Mouse (Mus musculus) frontal cortex, adult 2 months (tissue): Measurements from ENCODE around the gene Hist1h3c. TPM values are rescaled to one million over a fixed set of nuclear protein-coding genes. Genes with fewer than 3 reads are reported as not detected.
"Not testable (repeated sequence)": the region's sequence is repeated elsewhere in the genome, so short reads cannot be mapped to it uniquely, and the experiment has no call there.

Experiments used
- DNase-seq, 2 experiments: peaks; one replicate each; pipeline ENCODE4 v3.0.0; 2022; ENCODE audit warnings: low spot score in 1 of 2; ENCODE audit errors: extremely low spot score in 1 of 2
- polyA plus RNA-seq: library from polyadenylated mRNA; depleted of rRNA; stranded (reverse); fragments of >200 nt; gene quantifications from 2 replicates; pipeline ENCODE4 v1.2.3, GENCODE M21; 2012; rRNA removed

Gene Hist1h3c
- 0.24 and 0.46 TPM in 2 replicates for polyA plus RNA-seq

DNA sequence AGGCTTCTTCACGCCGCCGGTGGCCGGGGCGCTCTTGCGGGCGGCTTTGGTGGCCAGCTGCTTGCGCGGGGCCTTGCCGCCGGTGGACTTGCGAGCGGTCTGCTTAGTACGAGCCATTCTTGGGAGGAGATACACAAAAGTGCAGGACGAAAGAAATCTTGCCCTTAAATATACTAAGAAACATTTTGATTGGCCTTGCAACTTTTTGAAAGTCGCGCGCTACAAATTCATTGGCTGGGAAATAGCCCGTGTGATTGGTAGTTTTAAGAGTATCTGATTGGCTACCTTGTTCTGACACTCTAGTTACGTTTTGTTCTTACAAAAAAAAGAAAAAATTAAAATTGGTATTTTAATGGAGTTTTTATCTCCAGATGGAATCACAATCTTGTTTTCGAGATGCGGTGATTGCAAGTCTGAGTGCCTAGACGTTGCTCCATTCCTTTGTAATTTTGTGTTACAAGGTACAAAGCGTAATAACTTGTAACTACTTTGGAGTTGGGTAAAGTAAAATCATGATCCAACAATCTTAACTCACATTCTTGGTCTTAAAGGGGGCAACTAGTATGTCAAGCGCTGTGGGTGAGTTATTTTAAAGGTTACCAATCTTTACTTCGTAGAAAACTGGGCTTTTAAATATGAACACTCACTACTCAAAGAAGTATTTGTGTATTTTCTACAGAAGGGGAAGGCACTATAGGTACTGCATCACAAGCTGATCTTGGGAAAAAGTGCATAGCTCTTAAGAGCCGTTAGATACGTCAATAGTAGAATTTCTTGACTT is at the start of gene Hist1h3c:
Hist1h3c (minus strand) TSS at position 222 of the 781 bp plus-strand sequence.
- peak; percentile 75 to 93 for DNase-seq

DNA sequence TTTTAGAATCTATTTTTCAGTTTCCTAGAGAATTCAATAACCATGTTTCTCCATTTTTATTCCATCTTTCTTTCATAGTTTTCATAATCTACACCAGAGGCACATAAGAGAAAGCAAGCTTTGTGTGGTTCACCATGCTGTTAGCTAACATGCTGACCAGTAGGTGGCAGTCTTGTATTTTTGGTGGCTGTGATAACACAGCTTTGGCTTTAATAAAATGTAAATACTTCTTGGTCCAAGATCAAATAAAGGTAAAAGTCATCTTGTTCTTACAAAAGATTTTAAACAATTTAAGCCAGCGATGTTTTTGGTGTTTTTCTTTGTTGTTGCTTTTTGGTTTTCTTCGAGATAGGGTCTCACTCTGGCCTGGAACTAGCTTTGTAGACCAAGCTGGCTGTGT is 47.1 kb upstream of the Hist1h3c start:
- DNase-seq, result peak; percentile 4 to 79

DNA sequence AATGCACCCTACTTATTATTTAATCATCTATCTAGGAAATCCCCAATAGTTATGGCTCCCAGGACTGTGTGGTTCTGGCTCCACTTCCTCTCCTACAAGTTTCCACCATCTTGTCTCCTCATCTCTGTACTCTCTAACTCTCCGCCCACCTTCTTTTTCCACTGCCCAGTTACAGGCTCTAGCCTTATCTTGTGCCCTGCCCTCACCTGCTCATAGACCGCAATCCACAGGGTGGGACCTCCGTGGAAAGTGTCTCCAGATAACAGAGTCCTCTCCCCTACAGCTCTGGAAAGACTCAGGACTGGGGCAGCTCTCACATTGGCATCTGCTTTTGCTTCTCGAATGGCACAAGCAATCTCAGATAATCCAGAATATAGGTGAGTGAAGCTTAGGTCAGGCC is 33.6 kb upstream of the Hist1h3c start:
- no peak for DNase-seq

DNA sequence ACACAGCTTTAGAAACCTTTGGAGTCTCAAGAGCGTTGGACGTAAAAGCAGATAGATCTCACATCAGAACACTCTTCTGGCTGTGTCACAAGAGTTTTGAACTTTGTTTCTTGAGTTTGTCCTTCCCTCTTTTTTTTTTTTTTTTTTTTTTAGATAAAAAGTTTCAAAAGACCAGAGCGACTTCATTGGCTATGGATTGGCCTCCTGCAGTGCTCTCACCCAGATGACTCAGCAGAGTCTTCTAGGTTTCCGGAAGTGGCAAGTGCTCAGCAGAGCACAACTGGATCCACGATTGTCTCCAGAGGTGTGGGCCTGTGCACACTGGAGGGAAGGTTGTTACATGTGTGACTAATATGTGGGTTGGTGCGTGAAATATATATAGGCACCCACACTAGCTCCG is 32.9 kb upstream of the Hist1h3c start:
- no peak for DNase-seq

DNA sequence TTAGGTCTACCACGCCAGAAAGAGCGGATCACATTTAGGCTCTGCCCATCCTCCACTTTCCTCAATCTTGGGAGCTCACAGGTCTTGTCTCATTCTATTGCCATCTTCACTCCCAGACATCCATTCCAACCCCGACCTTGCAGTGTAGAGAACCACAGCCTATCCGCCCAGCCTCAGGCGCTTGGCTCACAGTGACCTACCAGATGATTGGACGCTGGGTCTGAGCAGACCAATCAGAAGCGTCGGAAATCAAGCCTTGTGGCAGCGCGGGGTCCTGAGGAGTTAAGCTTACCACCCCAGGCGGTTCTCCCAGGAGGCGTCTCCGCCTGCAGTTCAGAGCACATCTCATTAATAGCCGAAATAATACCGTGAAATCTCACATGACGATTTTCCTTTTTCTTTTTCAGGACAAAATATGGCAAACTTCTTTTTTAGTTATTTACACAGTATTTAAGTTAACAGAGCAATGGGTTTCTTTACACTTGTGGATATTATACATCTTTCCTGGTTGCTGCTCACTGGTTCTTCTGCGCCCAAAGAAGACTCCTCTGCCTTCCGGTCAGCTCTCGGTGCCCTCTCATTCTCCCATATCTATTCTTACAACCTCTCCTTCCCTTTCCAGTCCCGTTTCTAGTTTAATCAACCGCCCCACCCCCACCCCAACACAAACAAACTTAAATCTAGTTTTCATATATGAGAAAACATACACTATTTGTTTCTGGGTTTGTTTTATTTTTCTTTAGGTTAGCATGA is 27.3 kb upstream of the Hist1h3c start:
- DNase-seq, result peak; percentile 44 to 62

DNA sequence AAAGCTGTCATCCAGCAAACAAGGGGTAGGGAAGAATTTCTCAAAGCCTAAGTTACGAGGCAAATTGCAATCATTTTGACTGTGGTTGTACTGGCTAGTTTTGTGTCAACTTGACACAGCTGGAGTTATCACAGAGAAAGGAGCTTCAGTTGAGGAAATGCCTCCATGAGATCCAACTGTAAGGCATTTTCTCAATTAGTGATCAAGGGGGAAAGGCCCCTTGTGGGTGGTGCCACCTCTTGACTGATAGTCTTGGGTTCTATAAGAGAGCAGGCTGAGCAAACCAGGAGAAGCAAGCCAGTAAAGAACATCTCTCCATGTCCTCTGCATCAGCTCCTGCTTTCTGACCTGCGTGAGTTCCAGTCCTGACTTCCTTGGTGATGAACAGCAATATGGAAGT is 24.2 kb upstream of the Hist1h3c start, which contains the start of gene Trim38:
Trim38 (plus strand) TSS at position 301 of the 400 bp plus-strand sequence.
- DNase-seq, result not testable (repeated sequence)

DNA sequence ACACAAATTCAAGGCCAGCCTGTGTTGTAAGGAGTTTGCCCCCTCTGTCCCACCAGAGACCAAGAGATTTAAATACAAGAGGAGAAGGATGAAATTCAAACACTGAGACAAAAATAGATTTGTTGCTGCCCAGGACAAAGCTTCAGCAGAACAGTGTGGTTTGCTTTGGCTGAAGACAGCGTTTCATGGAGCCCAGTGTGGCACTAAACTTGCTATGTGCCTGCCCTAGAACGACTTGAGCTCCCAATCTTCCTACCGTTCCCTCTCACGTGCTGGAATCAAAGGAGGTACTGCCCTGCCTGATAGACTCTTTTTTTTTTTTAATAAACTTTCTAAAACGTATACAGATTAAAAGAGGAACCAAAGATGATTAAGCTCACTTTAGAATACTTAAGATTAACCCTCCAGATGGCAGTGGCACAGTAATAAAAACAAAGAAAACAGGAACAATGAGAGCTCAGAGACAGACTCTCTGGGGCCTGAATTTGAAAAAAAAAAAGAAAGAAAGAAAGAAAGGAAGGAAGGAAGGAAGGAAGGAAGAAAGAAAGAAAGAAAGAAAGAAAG is 23.5 kb upstream of the Hist1h3c start:
- DNase-seq, result no peak

DNA sequence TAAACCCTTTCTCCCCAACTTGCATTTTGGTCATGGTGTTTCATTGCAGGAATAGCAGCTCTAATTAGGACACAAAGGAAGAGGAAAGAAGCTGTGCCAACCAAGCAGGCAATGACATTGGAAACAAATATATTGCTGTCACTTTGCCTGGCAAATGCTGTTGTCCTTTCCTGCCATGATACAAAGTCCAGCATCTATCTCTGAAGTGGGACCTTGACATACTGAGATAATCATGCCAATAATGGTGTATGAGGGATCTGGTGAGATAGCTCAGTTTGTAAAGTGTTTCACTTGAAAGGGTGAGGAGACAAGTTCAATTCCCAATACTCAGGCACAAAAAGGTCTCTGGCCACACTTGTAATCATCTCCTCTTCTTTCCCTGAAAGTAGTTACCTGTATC is 21.4 kb upstream of the Hist1h3c start:
- no peak for DNase-seq

DNA sequence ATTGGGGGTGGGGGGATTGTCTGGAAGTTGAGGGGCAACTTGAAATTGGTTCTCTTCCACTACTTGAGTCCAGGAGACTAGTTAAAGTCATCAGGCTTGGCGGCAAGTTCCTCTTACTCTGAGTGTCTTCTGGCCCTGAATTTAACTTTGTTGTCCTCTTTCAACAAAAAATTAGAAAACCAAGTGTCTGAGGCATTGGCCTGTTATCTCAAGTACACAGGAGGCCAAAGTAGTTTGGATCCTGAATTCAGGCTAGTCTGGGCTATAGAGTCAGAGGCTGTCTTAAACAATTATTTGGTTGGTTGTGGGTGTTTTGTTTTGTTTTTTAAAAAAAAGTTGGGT is 19.7 kb upstream of the Hist1h3c start:
- DNase-seq, result no peak

DNA sequence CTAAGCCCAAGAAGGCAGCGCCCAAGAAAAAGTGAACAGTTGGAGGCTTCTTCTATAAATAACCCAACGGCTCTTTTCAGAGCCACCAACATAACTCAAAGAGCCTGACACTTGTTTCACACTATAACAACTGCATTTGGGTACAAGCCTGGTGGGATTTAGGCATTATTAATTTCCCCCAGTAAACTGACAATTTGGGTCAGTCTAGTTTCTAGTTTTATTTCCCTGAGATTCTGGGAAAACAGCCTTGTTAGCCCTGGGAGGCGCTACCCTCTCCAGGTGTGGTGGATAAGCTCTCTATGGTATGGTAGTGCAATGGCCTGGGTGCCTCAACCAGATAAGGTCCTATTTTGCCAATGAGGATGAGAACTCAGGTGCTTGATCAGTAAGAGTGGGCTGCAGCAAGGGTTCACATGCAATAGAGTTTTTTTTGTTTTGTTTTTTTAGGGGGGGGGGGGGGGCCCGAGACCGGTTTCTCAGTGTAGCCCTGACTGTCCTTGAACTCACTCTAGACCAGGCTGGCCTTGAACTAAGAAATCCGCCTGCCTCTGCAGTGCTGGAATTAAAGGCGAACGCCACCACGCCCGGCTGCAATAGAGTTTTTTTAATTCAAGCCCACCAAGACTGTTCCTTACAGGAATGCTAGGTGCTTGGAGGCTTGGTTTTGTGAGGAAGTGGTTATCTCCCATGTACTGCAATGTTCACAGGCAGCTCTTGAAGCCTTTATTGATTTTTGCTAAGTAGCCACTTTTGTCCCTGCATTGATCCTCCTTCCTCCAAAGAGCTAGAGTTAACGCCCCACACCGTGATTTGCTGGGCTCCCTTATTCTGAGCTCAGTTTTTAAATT is 19.1 kb upstream of the Hist1h3c start:
- no peak for DNase-seq

DNA sequence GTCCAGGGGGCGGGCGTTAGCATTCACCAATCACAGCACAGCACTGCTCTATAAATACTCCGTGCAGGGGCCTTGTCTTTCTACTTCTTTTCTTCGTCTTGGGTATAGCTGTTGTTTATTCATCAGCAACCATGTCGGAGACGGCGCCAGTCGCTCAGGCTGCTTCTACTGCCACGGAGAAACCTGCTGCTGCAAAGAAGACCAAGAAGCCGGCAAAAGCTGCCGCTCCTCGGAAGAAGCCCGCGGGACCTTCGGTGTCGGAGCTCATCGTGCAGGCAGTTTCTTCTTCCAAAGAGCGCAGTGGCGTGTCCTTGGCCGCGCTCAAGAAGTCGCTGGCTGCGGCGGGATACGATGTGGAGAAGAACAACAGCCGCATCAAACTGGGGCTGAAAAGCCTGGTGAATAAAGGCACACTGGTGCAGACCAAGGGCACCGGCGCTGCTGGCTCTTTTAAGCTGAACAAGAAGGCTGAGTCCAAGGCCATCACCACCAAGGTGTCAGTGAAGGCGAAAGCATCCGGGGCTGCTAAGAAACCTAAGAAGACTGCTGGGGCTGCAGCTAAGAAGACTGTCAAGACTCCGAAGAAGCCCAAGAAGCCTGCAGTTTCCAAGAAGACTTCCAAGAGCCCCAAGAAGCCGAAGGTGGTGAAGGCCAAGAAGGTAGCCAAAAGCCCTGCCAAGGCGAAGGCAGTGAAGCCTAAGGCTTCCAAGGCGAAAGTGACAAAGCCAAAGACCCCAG is 18.4 kb upstream of the Hist1h3c start, which contains the start of gene Hist1h1a:
Hist1h1a (plus strand) TSS at position 81 of the 738 bp plus-strand sequence.
- peak; percentile 79 to 89 for DNase-seq

DNA sequence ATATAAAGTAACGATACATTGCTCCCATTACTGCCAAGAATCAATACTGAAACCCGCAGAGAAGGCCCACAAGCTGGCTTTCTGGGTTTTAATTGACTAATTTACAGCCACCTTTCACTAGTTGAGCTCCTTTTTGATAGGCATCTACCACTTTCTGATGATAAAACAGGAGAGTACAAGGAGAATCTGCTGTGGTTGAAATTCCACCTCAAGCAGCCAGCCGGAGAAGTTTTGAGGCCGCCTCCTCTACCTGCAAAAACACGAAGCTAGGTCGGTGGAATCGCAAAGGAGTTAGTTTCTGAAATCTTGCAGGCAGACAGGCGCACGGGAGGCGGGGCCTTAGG is 17.8 kb upstream of the Hist1h3c start:
- no peak for DNase-seq

DNA sequence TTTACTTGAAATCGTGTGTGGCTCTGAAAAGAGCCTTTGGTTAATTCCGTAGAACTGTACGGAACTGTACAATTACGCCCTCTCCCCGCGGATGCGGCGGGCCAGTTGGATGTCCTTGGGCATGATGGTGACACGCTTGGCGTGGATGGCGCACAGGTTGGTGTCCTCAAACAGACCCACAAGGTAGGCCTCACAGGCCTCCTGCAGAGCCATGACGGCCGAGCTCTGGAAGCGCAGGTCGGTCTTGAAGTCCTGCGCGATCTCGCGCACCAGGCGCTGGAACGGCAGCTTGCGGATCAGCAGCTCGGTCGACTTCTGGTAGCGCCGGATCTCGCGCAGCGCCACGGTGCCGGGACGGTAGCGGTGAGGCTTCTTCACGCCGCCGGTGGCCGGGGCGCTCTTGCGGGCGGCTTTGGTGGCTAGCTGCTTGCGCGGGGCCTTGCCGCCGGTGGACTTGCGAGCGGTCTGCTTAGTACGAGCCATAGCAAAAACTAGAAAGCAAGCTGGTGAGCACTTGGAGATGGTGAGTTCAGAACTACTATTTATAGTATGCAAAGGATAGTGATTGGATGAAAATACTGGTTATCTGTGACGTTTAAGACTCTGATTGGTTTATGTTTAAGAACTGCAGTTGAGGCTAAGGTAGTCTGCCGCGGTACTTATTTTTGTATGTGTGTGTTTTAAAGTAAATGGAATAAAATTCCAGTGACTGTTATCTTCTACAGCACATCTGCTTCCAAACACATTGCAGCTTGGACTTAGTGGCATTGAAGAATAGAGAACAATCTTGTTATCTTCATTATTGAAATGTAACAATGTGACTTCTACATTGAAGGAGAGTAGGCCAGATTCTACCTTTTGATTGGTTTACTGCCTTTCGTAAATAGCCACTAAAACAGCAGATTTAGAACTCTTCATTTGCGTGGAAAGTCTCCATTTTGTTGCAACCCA is 16.7 kb upstream of the Hist1h3c start, which contains the start of gene Hist1h3a:
Hist1h3a (minus strand) TSS at position 516 of the 951 bp plus-strand sequence.
- DNase-seq, result peak in 1 of 2 experiments; percentile 84

DNA sequence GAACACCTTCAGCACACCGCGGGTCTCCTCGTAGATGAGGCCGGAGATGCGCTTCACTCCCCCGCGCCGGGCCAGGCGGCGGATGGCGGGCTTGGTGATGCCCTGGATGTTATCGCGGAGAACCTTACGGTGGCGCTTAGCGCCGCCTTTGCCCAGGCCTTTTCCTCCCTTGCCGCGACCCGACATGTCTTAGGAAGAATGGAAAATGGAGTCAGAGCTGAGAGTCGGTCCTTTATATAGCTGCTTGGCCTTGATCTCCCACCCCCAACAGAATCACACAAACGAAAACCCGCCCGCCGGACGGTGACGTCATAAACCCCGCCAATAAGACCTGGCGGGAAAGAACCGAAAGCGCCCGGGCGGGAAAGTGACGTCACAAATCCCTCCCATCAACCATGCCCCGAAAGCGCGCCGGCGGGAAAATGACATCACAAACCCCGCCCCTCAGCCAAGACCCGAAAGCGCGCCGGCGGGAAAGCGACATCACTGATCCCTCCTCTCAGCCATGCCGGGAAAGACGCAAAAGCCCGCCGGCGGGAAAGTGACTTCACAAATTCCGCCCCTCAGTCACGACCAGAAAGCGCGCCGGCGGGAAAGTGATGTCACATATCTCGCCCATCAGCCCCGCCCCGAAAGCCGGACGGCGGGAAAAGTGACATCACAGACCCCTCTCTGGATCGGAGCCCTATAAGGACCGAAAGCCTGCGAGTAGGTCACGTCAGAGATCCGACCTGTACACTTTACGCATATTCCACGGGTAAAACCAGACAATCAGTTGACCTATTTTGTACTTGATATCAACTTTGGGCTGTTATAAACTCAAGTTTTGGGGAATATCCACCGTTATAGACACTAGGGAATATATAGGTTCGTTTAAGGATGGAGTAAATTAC is 15.8 kb upstream of the Hist1h3c start, which contains the start of gene Hist1h4a:
Hist1h4a (minus strand) TSS at position 259 of the 893 bp plus-strand sequence.
- DNase-seq, result peak; percentile 98 to 99

DNA sequence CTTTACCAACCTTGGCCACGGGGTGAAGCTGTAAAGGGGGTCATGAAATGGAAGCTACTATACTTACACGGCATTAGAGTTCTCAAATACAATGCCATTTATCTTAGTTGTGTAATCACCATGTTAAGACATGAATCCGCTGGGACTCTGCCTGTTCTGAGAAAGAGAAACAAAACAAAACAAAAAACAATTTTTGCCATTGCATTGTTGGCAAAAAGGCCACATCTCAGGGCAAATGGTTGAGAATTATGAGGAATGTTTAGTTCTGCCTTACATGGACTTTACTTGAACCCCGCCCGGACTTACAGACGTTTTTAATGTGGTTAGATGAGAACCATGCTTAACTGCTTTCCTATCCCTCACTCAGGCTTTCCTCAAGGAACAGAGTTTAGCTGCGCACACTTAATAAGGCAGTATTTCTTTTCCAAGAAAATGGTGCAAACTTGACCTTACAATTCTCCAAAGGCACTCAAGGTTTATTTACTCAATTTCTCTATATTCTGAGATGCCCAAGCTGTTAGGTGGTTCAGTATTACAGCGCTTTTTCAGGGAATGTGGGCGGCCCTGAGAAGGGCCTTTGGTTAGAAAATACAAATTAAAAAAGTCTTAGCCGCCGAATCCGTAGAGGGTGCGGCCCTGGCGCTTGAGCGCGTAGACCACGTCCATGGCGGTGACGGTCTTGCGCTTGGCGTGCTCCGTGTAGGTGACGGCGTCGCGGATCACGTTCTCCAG is 15.0 kb upstream of the Hist1h3c start:
- no peak for DNase-seq

DNA sequence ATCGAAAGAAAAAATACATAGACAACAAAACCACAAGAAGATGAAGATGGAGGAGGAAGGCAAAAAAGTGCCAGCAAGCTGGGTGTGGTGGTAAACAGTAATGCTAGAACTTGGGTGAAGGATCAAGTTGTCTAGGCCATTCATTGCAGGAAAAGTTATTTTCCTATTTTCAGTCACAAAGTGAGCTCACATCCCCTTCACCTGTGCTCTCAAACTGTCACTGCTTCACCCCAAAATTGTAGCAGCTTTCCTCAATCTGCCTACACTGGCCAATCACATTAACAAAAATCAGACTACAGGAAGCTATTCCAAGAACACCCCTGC is 14.5 kb upstream of the Hist1h3c start:
- no peak for DNase-seq

DNA sequence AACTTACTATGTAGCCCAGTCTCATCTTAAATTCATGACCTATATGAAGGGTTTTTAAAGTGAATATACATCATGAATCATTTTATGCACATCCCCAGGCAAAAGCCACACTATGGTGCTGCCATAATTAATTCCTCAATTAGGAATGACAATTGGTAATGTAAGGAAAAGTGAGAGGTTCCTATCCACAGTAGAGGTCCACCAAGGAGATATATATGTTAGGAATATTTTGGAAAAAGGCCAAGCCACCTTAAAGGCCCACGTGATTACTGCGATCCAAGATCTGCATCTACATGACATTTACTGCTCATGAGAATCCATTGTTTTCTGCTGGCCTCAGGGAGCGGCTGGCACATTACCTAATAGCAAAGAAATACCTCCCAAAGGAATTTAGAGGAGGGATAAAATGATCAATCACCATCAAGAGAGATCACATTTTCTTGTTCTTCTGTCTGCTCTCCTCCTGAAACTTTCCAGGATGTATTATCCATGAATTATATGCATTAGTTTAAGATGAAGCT is 13.9 kb upstream of the Hist1h3c start:
- DNase-seq, result no peak
